Mouse (Mus musculus) bone marrow, adult 2 months (tissue): Measurements from ENCODE around the gene Stx4a.

ENCODE experiments used
- CTCF ChIP-seq: fragments of 200-500 bp; IDR thresholded peaks from 2 replicates; pipeline ENCODE4 v1.5.1; 2011; ENCODE audit warnings: low read length, control low read depth; ENCODE audit not compliant: control insufficient read depth, insufficient read depth
- POLR2A ChIP-seq: fragments of 200-500 bp; IDR thresholded peaks from 2 replicates; pipeline ENCODE4 v1.6.1; 2011; ENCODE audit warnings: low read depth, mild to moderate bottlenecking, control low read depth, low read length, borderline replicate concordance; ENCODE audit not compliant: control insufficient read depth

DNA sequence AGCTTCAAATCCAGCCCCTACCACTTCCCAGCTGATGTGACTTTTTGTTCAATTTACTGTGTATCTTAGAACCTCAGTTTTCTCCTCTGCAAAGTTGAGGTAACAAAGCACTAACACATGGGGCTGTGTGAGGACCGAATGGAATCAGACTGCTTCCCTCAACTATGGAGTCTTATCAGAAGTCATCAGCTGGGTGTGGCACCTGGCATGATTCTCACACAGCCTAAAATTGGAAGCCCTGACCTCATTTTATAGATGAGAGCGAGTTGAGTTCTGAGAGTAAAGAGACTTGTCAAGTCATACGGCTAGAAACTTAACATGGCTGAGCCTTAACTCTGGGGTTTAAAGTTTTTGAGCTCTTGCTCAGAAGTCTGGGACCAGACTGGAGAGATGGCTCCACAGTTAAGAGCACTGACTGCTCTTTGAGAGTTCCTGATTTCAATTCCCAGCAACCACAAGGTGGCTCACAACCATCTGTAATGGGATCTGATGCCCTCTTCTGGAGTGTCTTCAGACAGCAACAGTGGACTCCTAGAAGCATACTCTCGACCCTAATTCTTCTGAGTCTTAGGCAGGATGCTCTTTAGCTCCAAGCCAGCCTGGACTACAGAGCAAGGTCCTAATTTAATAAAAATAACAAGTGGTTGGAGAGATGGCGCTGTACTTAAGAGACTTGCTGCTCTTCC, 46.2 kb downstream of the Stx4a start:
- 0 out of 2 replicates have a peak, but pooled peaks have one; percentile 13 for TF ChIP-seq CTCF
- no peak for TF ChIP-seq POLR2A
